Mouse (Mus musculus): ENCODE measurements around the gene Stat1. TPM values are rescaled to one million over a fixed set of nuclear protein-coding genes. Genes with fewer than 3 reads are reported as not detected.

The Stat1 gene
- total RNA-seq, 2 experiments from 2014 or later = 22.0 to 23.5 TPM

GRCm38 (mm10) chr1:52161151-52161550 lies 41.9 kb downstream of the Stat1 start:
- DNase-seq (ENCODE audit: low spot score in 2 of 2) = no peak

- peak in 1 of 2 experiments; percentile 45 for DNase-seq (ENCODE audit: low spot score in 2 of 2)
Measured at GRCm38 (mm10) chr1:52163707-52164457, 44.6 kb downstream of the Stat1 start.

GRCm38 (mm10) chr1:52166652-52167220 lies 47.5 kb downstream of the Stat1 start:
- no peak for DNase-seq (ENCODE audit: low spot score in 2 of 2)

GRCm38 (mm10) chr1:52170057-52170456 lies 50.8 kb downstream of the Stat1 start:
- DNase-seq (ENCODE audit: low spot score in 2 of 2) = no peak

- DNase-seq (ENCODE audit: low spot score in 2 of 2) = no peak
Measured at GRCm38 (mm10) chr1:52170747-52171146, 51.5 kb downstream of the Stat1 start.

- peak in 1 of 2 experiments; percentile 46 for DNase-seq (ENCODE audit: low spot score in 2 of 2)
Measured at GRCm38 (mm10) chr1:52171271-52171670, 52.0 kb downstream of the Stat1 start.

- DNase-seq (ENCODE audit: low spot score in 2 of 2) = no peak
Measured at GRCm38 (mm10) chr1:52175321-52175720, 56.1 kb downstream of the Stat1 start.

GRCm38 (mm10) chr1:52175983-52176382 lies 56.7 kb downstream of the Stat1 start:
- DNase-seq (ENCODE audit: low spot score in 2 of 2) = no peak

GRCm38 (mm10) chr1:52176999-52177398 lies 57.8 kb downstream of the Stat1 start:
- no peak for DNase-seq (ENCODE audit: low spot score in 2 of 2)

GRCm38 (mm10) chr1:52179939-52180568 lies 60.8 kb downstream of the Stat1 start:
- DNase-seq (ENCODE audit: low spot score in 2 of 2) = no peak

- no peak for DNase-seq (ENCODE audit: low spot score in 2 of 2)
Measured at GRCm38 (mm10) chr1:52181994-52182393, 62.8 kb downstream of the Stat1 start.

GRCm38 (mm10) chr1:52182992-52183391 lies 63.8 kb downstream of the Stat1 start:
- no peak for DNase-seq (ENCODE audit: low spot score in 2 of 2)

Other genes with a start within 250 kb of the Stat1 start
- 10 to 100 TPM; 10.1 to 10.4 TPM for gene Myo1b, start 203.4 kb upstream of the Stat1 start, total RNA-seq (2021)
- under 1 TPM; 0.46 to 0.97 TPM for gene Stat4, start 132.3 kb upstream of the Stat1 start, total RNA-seq (2021)
- 100 to 1,000 TPM; 367 to 371 TPM for gene Gls, start 113.8 kb downstream of the Stat1 start, total RNA-seq (2021)